Mouse (Mus musculus) thymus, adult 2 months (tissue): Measurements from ENCODE around the gene Srsf4.

Experiments used
- CTCF ChIP-seq: fragments of 200-500 bp; IDR thresholded peaks from 2 replicates; pipeline ENCODE4 v1.5.1; 2012; ENCODE audit warnings: mild to moderate bottlenecking, control low read depth, low read length, moderate library complexity, borderline replicate concordance; ENCODE audit not compliant: control insufficient read depth, poor library complexity, insufficient read depth; ENCODE audit errors: extremely low read depth
- POLR2A ChIP-seq: fragments of 200-500 bp; IDR thresholded peaks from 2 replicates; pipeline ENCODE4 v1.6.1; 2012; ENCODE audit warnings: mild to moderate bottlenecking, low read length, control low read depth, moderate library complexity; ENCODE audit not compliant: control insufficient read depth, poor library complexity, insufficient read depth; ENCODE audit errors: extremely low read depth

DNA sequence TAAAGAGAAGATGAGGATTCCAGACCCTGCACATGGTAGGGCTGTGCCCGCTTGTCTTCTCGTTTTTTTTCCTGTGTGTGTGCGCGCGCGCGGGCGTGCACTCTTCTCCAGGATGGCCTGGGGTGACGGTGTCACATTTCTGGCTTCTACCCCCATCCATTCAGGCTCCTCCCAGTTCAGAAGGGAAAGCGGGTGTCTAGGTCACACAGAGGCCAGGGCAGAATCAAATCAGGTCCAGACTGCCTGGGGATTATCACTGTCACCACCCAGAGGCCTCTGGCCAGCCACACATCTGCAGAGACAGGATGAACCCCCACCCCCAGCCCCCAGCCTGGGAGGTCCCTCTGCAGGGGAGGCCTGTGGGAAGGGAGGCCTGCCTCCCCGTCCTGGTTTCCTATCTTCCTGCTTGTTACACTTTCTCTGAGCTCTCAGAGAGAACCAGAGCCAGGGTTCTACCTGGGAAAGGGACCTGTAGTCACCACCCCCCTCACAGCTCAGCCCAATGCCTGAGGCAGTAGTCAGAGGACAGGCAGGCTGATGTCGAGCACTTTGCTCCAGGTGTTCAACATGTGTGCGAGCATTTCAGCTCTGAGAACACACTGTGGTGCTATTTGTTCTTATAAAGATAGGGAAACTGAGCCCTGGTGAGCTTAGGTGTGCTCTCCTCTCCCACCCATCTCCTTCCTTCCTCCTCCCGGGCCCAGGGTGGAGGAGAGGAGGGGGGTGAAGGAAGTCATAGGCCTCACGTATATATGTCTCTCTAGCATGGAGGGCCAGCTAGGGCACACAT is 45.5 kb downstream of the Srsf4 start:
- no peak for TF ChIP-seq CTCF
- no peak for TF ChIP-seq POLR2A
